Mouse (Mus musculus) ES-E14 (cell line): Measurements from ENCODE around the gene Rab25. TPM values are rescaled to one million over a fixed set of nuclear protein-coding genes. Genes with fewer than 3 reads are reported as not detected.

ENCODE experiments used
- DNase-seq: peaks from one replicate; pipeline ENCODE4 v3.0.0-alpha.2; 2013; ENCODE audit warnings: low read depth, low spot score
- H3K27ac ChIP-seq: 2 replicates; pipeline ENCODE4 v1.5.1; 2012; ENCODE audit warnings: low read depth, mild to moderate bottlenecking, low read length, moderate library complexity, mixed read lengths; ENCODE audit not compliant: poor library complexity, insufficient read depth, severe bottlenecking
- H3K36me3 ChIP-seq: 2 replicates; pipeline ENCODE4 v1.6.1; 2012; ENCODE audit warnings: mild to moderate bottlenecking, low read length, moderate library complexity, mixed read lengths; ENCODE audit not compliant: control insufficient read depth, poor library complexity, insufficient read depth, severe bottlenecking
- H3K4me1 ChIP-seq, 2 experiments: fragments of 150-350 bp in 1 of 2; sonication (generic) in 1 of 2; 2 replicates each; pipeline ENCODE4 v1.6.1; 2012; ENCODE audit warnings: low read length in 2 of 2, mild to moderate bottlenecking in 1 of 2, mixed read lengths in 1 of 2; ENCODE audit not compliant: control insufficient read depth in 2 of 2, insufficient read depth in 2 of 2, poor library complexity in 1 of 2
- H3K4me3 ChIP-seq, 2 experiments: fragments of 150-350 bp in 1 of 2; sonication (generic) in 1 of 2; 2 replicates each; pipeline ENCODE4 v1.5.1; 2012; ENCODE audit warnings: low read length in 2 of 2, low read depth in 1 of 2, mild to moderate bottlenecking in 1 of 2, mixed read lengths in 1 of 2; ENCODE audit not compliant: insufficient read depth in 1 of 2, poor library complexity in 1 of 2, severe bottlenecking in 1 of 2
- H3K9ac ChIP-seq: 2 replicates; pipeline ENCODE4 v1.6.1; 2012; ENCODE audit warnings: low read depth, mild to moderate bottlenecking, low read length, mixed read lengths; ENCODE audit not compliant: poor library complexity, insufficient read depth, severe bottlenecking
- H3K9me3 ChIP-seq: fragments of 150-350 bp; sonication (generic); 2 replicates; pipeline ENCODE4 v1.6.1; 2012; ENCODE audit warnings: low read depth, mild to moderate bottlenecking, low read length; ENCODE audit not compliant: control insufficient read depth, insufficient read depth
- CHD2 ChIP-seq: IDR thresholded peaks from 2 replicates; pipeline ENCODE4 v1.6.1; 2014; ENCODE audit warnings: mild to moderate bottlenecking, low read depth, low read length, inconsistent platforms
- HCFC1 ChIP-seq: IDR thresholded peaks from 2 replicates; pipeline ENCODE4 v1.6.1; 2012; ENCODE audit warnings: low read length, inconsistent platforms, borderline replicate concordance; ENCODE audit not compliant: insufficient read depth
- MAFK ChIP-seq: IDR thresholded peaks from 2 replicates; pipeline ENCODE4 v1.6.1; 2014; ENCODE audit warnings: mild to moderate bottlenecking, low read depth, low read length, inconsistent platforms; ENCODE audit not compliant: insufficient read depth
- ZC3H11A ChIP-seq: IDR thresholded peaks from 2 replicates; pipeline ENCODE4 v1.6.1; 2012; ENCODE audit warnings: low read depth, mild to moderate bottlenecking, inconsistent platforms, low read length, borderline replicate concordance
- ZNF384 ChIP-seq: IDR thresholded peaks from 2 replicates; pipeline ENCODE4 v1.6.1; 2012; ENCODE audit warnings: low read depth, low read length, inconsistent platforms
- in situ Hi-C, 2 experiments: fragments of 600-800 bp; cut with MboI; formaldehyde crosslinking; loops; one replicate each; pipeline ENCODE4 v1.15.1; 2025; ENCODE audit warnings: low sequenced_read_pairs in 2 of 2, inconsistent platforms in 1 of 2; ENCODE audit not compliant: unreplicated experiment in 2 of 2
- total RNA-seq: library from RNA; depleted of rRNA; stranded (reverse); fragments of 300-350 nt; gene quantifications from 2 replicates; pipeline ENCODE4 v1.2.3, GENCODE M21; 2012

Gene Rab25
- total RNA-seq, 1 experiment, result 2.1 TPM

DNA sequence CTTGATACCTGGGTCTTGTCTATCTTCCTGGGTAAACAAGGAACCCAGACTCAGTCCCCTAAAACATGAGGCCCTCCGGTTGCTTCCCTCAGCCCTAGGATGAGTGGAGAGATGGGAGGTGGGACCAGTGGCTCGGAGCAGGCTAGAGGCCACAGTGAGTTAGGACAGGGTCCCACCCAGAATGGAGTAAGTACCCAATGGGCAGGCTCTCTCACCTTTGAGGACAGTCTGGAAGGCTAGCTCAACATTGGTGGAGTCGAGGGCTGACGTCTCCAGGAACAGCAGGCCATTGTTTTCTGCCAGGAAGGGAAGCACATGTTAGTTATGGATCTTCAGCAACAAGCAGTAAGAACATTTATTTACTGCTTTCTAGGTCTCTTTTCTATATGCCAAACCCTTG lies 5.6 kb downstream of the Rab25 start:
- no peak overlapping the region for H3K27ac ChIP-seq
- no peak overlapping the region for H3K9ac ChIP-seq
- in situ Hi-C loops, result no loop called here
- H3K4me3 ChIP-seq, result no peak overlapping the region
- peaks cover 4 to 37% of the 10 kb centered on the region in 2 experiments for H3K4me1 ChIP-seq
- no peak for TF ChIP-seq ZNF384
- TF ChIP-seq CHD2, result no peak
- no peak for TF ChIP-seq MAFK
- no peak for TF ChIP-seq ZC3H11A
- no peak for TF ChIP-seq HCFC1
- DNase-seq, result no peak
- H3K9me3 ChIP-seq, result no peaks in the 10 kb centered on the region
- H3K36me3 ChIP-seq, result peaks cover 8% of the 10 kb centered on the region

GRCm38 (mm10) chr3:88541622-88542401 lies 6.3 kb downstream of the Rab25 start:
- Histone ChIP-seq H3K4me3 (no peak overlapping the region), H3K27ac (no peak overlapping the region), H3K9me3 (no peaks in the 10 kb centered on the region), H3K9ac (no peak overlapping the region), H3K4me1 (peaks cover 4 to 34% of the 10 kb centered on the region in 2 experiments), H3K36me3 (peaks cover 14% of the 10 kb centered on the region)
- no peak for DNase-seq
- TF ChIP-seq CHD2 (no peak), MAFK (no peak), HCFC1 (no peak), ZNF384 (no peak), ZC3H11A (no peak)
- in situ Hi-C loops, result no loop called here

DNA sequence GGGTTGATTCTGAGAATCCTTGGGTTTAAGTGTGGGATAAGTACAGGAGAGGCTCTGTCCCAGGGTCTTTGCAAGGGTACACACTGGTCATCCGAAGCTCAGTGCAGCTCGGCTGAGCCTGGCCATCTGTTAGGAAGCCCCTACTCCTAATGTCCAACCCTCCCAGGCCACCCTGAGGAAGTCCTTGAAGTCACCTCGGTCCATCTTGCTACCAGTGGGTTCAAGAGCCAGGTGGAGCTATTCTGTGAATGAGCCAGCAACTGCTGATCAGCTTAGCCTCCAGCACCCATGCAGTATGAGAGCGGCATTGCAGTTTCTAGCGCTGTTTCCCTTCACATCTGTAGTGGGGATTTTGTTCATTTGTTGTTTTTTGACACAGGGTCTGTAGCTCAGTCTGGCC lies 8.0 kb downstream of the Rab25 start:
- no peaks in the 10 kb centered on the region for H3K9me3 ChIP-seq
- no peak overlapping the region for H3K4me3 ChIP-seq
- H3K9ac ChIP-seq, result peak overlapping the region; percentile 5; the same call in 1 of the 2 replicates
- no peak for DNase-seq
- H3K36me3 ChIP-seq, result peaks cover 22% of the 10 kb centered on the region
- in situ Hi-C loops, result no loop called here
- TF ChIP-seq MAFK (no peak), HCFC1 (no peak), CHD2 (no peak), ZC3H11A (no peak)
- H3K27ac ChIP-seq, result peak overlapping the region; percentile 57; the same call in 1 of the 2 replicates
- peaks cover 5 to 38% of the 10 kb centered on the region in 2 experiments for H3K4me1 ChIP-seq

DNA sequence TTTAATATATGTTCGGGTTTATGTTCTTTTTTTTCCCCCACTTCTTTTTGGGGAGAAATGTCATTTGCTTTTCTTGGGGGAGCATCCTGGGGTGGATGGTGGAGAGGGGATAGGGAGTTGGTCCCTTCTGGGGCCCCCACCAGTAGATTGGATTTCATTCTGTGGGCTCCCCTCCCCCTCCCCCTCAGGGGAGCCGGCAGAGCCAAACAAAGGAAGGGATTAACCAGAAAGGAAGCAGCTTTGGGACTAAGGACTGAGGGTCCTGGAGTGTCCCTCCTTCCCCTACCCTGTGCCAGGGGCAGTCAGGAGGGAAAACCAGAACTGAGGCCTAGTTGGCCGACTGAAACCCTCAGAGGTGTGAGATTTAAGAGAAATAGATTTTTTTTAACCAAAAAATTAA lies 8.7 kb downstream of the Rab25 start:
- Histone ChIP-seq H3K27ac (no peak overlapping the region; the same call in 1 of the 2 replicates), H3K36me3 (peaks cover 25% of the 10 kb centered on the region), H3K4me1 (peaks cover 5 to 40% of the 10 kb centered on the region in 2 experiments), H3K9me3 (no peaks in the 10 kb centered on the region), H3K9ac (no peak overlapping the region), H3K4me3 (no peak overlapping the region)
- in situ Hi-C loops, result no loop called here
- TF ChIP-seq ZC3H11A (no peak), MAFK (no peak), CHD2 (no peak), HCFC1 (no peak)
- no peak for DNase-seq
